In the genomic region with DNA sequence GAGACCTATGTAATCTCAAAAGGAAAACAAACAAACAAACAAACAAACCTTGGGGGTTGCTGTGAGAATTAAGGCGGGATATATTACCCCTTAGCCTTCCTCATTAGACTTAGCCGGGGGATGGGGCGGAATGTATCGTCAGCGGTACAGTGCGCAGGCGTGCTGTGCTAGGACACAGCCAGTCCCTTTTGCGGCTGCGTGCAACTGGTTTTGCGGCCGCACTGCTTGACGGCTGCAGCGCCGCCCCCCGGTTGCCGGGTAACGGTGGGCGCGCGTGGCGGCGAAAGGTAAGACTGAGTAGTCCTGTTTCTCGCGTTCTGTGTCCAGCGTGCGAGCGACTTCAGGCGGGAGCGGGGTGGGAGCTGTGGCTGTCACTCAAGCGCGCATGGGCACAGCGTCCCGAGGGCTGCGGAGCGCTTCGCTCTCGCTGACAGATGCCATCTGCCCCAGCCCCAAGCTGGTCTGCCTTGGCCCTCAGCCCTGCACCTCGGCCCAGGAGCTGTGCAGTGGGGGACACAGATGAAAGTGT, we compare ENCODE assay signal across 8 mouse cellular contexts. TPM values are rescaled to one million over a fixed set of nuclear protein-coding genes. Genes with fewer than 3 reads are reported as not detected.
A peak's percentile ranks its signal among the peaks of the same experiment; 100 is the strongest.
DNase-seq lines count a peak whose midpoint lies in the region; ATAC-seq and TF ChIP-seq lines count a peak whose summit lies in the region.

TSS of gene Tsen2 (plus strand) at position 223 of the 529 bp plus-strand sequence.

- H3K4me2 ChIP-seq in forebrain, embryonic 14.5 days (ENCODE audit: low read length): peak within 1 kb of the TSS; percentile 67
- H3K4me2 ChIP-seq in neural tube, embryonic 15.5 days: peak within 1 kb of the TSS; percentile 82

- 0 out of 2 replicates have a peak, but pooled peaks cover 3% of the 10 kb centered on the region for H3K36me3 ChIP-seq in ES-Bruce4 (ENCODE audit: control insufficient read depth, insufficient read depth, low read length, poor library complexity, severe bottlenecking)
- peaks cover 18% of the 10 kb centered on the region for H3K36me3 ChIP-seq in forebrain, embryonic 14.5 days (ENCODE audit: control insufficient read depth, insufficient read depth, low read length)
- peaks cover 18% of the 10 kb centered on the region for H3K36me3 ChIP-seq in neural tube, embryonic 15.5 days

- H3K4me1 ChIP-seq in ES-Bruce4 (ENCODE audit: control insufficient read depth, insufficient read depth, low read length): no peaks in the 10 kb centered on the region
- peaks cover 2% of the 10 kb centered on the region; the same call in 1 of the 2 replicates for H3K4me1 ChIP-seq in forebrain, embryonic 14.5 days (ENCODE audit: control insufficient read depth, insufficient read depth, low read length)
- peaks cover 18% of the 10 kb centered on the region for H3K4me1 ChIP-seq in neural tube, embryonic 15.5 days

- no peak for TF ChIP-seq CTCF in ES-Bruce4 (IDR thresholded peaks at IDR 0.05; ENCODE audit: low read depth, low read length)

- intact Hi-C loops in heart, postnatal 14 days (cut with DNase I): no loop called here

- TF ChIP-seq POLR2A in ES-Bruce4 (IDR thresholded peaks at IDR 0.05; ENCODE audit: insufficient read depth, low read length): no peak

- DNase-seq in forebrain, embryonic 14.5 days (ENCODE audit: low spot score): peak; percentile 98
- DNase-seq in heart, postnatal 14 days: peak; percentile 96 to 98
- peak; percentile 97 for DNase-seq in layer of hippocampus, adult 11-12 months (ENCODE audit: low spot score)
- peak; percentile 95 to 97 for DNase-seq in lung, adult 18-20 months
- DNase-seq in testis, postnatal 14 days (ENCODE audit: low spot score): peak; percentile 96

- peak within 1 kb of the TSS; percentile 85 for H3K4me3 ChIP-seq in ES-Bruce4 (ENCODE audit: low read depth, low read length)
- H3K4me3 ChIP-seq in forebrain, embryonic 14.5 days (ENCODE audit: low read depth, low read length): peak within 1 kb of the TSS; percentile 70
- peak within 1 kb of the TSS; percentile 58 for H3K4me3 ChIP-seq in neural tube, embryonic 15.5 days (replicated peaks)

- H3K27ac ChIP-seq in ES-Bruce4 (ENCODE audit: insufficient read depth, low read length): no peak within 1 kb of the TSS
- H3K27ac ChIP-seq in forebrain, embryonic 14.5 days (ENCODE audit: low read depth, low read length): peak within 1 kb of the TSS; percentile 85
- H3K27ac ChIP-seq in neural tube, embryonic 15.5 days (replicated peaks): peak within 1 kb of the TSS; percentile 79

- H3K27me3 ChIP-seq in ES-Bruce4 (ENCODE audit: control insufficient read depth, insufficient read depth, low read length, poor library complexity, severe bottlenecking): no peaks in the 10 kb centered on the region
- no peaks in the 10 kb centered on the region for H3K27me3 ChIP-seq in forebrain, embryonic 14.5 days (replicated peaks; ENCODE audit: control insufficient read depth, insufficient read depth, low read length)
- no peaks in the 10 kb centered on the region for H3K27me3 ChIP-seq in neural tube, embryonic 15.5 days (replicated peaks)

- no peaks in the 10 kb centered on the region for H3K9me3 ChIP-seq in ES-Bruce4 (replicated peaks; ENCODE audit: control insufficient read depth, insufficient read depth, low read length, poor library complexity, severe bottlenecking)
- no peaks in the 10 kb centered on the region for H3K9me3 ChIP-seq in forebrain, embryonic 14.5 days (replicated peaks; ENCODE audit: control insufficient read depth, low read length)
- H3K9me3 ChIP-seq in neural tube, embryonic 15.5 days (replicated peaks): no peaks in the 10 kb centered on the region

- no peak for TF ChIP-seq EP300 in ES-Bruce4 (IDR thresholded peaks at IDR 0.05; ENCODE audit: insufficient read depth, low read depth, low read length)

- under 1% methylated on average over 38 of the region's 38 CpGs for WGBS in forebrain, embryonic 14.5 days
- WGBS in neural tube, embryonic 15.5 days: under 1% methylated on average over 38 of the region's 38 CpGs

- ATAC-seq in cerebellum, adult (ENCODE audit: insufficient number of reproducible peaks, low FRiP score, low TSS enrichment): peak; percentile 90
- ATAC-seq in forebrain, embryonic 14.5 days: peak; percentile 94
- peak; percentile 94 for ATAC-seq in neural tube, embryonic 15.5 days (ENCODE audit: low FRiP score)

- H3K9ac ChIP-seq in ES-Bruce4 (ENCODE audit: low read depth, poor library complexity, severe bottlenecking): peak within 1 kb of the TSS; percentile 63
- H3K9ac ChIP-seq in forebrain, embryonic 14.5 days (ENCODE audit: low read length): peak within 1 kb of the TSS; percentile 82
- peak within 1 kb of the TSS; percentile 66 for H3K9ac ChIP-seq in neural tube, embryonic 15.5 days (replicated peaks)

RNA-seq across cellular contexts. Expression of gene Tsen2, which starts in this region (rescaled TPM):
- polyA plus RNA-seq in ES-Bruce4 (2011; ENCODE audit: insufficient read depth, insufficient read length, low read depth, missing spikeins): 28.4 and 35.7 TPM in 2 replicates
- 40.9 and 45.8 TPM in 2 replicates for polyA plus RNA-seq in forebrain, embryonic 14.5 days (2014; fragmentation: Nextera tagmentation; extraction: Ambion mirVana)
- total RNA-seq in heart, postnatal 14 days (2021): 1 to 10 TPM; 7.0 to 7.5 TPM
- 36.5 and 36.9 TPM in 2 replicates for polyA plus RNA-seq in neural tube, embryonic 15.5 days (2015; fragmentation: Nextera tagmentation; extraction: Ambion mirVana)
